Mouse (Mus musculus) kidney, adult 2 months (tissue): Measurements from ENCODE around the gene Ngb.

Source experiments
- CTCF ChIP-seq: fragments of 200-500 bp; conservative IDR thresholded peaks from 2 replicates; pipeline ENCODE4 v1.5.1; 2011; ENCODE audit warnings: low read depth, mild to moderate bottlenecking, control low read depth, low read length, moderate library complexity, mixed read lengths; ENCODE audit not compliant: insufficient read depth, insufficient read length
- POLR2A ChIP-seq: fragments of 200-500 bp; IDR thresholded peaks from one replicate; pipeline ENCODE4 v1.6.1; 2011; ENCODE audit warnings: low read depth, low read length, control low read depth

DNA sequence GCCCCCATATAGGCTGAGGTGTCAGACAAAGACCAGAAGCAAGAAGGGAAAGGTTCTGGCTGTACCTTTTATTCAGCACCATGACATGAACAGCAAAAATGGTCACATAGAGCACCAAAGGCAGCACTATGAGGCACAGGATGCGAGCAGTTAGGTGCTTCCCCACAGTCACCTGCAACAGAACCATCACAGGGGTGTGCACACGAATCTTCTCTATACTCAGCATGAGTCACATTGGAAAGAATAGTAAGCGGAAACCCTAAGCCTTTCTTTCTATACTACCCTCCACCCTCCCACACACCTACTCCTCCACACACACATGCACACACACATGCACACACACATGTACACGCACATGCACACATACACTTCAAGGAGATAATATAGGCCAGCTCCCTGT, 27.9 kb upstream of the Ngb start:
- TF ChIP-seq POLR2A (no peak), CTCF (no peak)
